Mouse (Mus musculus): ENCODE measurements around the gene Zfand3.

Gene Zfand3

GRCm38 (mm10) chr17:30004203-30005102, at the start of gene Zfand3:
Gene Zfand3 (plus strand): TSS chr17:30004733.
- DNase-seq (ENCODE audit: low read depth, low spot score), result peak; percentile 98

GRCm38 (mm10) chr17:29955880-29956279, 48.7 kb upstream of the Zfand3 start:
- no peak for DNase-seq (ENCODE audit: low read depth, low spot score)

GRCm38 (mm10) chr17:29963730-29964259, 40.7 kb upstream of the Zfand3 start:
- DNase-seq (ENCODE audit: low read depth, low spot score), result no peak

- no peak for DNase-seq (ENCODE audit: low read depth, low spot score)
Observed at GRCm38 (mm10) chr17:29965506-29965905, 39.0 kb upstream of the Zfand3 start.

- no peak for DNase-seq (ENCODE audit: low read depth, low spot score)
Observed at GRCm38 (mm10) chr17:29970037-29970555, 34.4 kb upstream of the Zfand3 start, which contains the start of gene Mdga1. Gene Mdga1 (minus strand): TSS chr17:29970087.

- no peak for DNase-seq (ENCODE audit: low read depth, low spot score)
Observed at GRCm38 (mm10) chr17:29971761-29972432, 32.6 kb upstream of the Zfand3 start.

- DNase-seq (ENCODE audit: low read depth, low spot score), result no peak
Observed at GRCm38 (mm10) chr17:29973226-29973625, 31.3 kb upstream of the Zfand3 start.

- peak; percentile 67 for DNase-seq (ENCODE audit: low read depth, low spot score)
Observed at GRCm38 (mm10) chr17:29975731-29976130, 28.8 kb upstream of the Zfand3 start.

- DNase-seq (ENCODE audit: low read depth, low spot score), result no peak
Observed at GRCm38 (mm10) chr17:29979020-29979419, 25.5 kb upstream of the Zfand3 start.

- peak; percentile 30 for DNase-seq (ENCODE audit: low read depth, low spot score)
Observed at GRCm38 (mm10) chr17:29979841-29980240, 24.7 kb upstream of the Zfand3 start.

- no peak for DNase-seq (ENCODE audit: low read depth, low spot score)
Observed at GRCm38 (mm10) chr17:29981568-29981967, 23.0 kb upstream of the Zfand3 start.

DNA sequence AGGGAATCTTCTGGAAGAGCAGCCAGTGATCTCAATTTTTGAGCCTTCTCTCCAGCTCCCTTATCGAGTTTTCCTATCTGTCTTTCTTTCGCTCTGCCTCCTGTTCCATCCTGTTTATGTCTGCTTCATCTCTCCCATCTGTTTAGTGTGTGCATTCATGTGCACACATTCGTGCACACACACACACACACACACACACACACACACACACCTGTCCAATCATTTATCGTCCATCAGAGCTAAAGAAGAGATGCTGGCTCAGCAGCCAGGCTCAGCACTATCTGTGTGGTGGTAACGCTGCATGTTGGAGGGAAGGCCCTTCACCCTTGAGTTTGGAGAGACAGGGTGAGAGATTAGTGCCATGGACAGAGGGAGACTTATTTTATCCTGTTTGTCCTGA, 21.3 kb upstream of the Zfand3 start:
- no peak for DNase-seq (ENCODE audit: low read depth, low spot score)

- no peak for DNase-seq (ENCODE audit: low read depth, low spot score)
Observed at GRCm38 (mm10) chr17:29984931-29985330, 19.6 kb upstream of the Zfand3 start.

DNA sequence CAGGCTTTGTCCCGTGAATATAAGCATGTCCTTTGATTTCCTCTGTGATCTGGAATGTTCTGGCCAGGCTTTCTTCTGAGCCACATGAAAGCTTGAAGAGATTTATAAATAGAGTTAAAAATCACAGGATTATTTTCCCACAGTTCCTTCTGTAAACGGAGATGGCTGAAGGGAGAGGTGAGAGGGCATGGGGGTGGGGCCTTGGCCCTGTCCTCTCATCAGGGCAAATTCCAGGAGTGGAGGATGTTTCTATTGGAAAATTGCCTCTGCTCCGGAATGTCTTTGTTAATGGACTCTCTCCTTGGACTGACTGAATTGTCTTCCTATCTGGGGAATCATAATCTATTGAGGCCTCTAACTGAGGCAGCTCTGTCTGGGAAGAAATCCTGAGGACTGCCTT, 19.0 kb upstream of the Zfand3 start:
- no peak for DNase-seq (ENCODE audit: low read depth, low spot score)

DNA sequence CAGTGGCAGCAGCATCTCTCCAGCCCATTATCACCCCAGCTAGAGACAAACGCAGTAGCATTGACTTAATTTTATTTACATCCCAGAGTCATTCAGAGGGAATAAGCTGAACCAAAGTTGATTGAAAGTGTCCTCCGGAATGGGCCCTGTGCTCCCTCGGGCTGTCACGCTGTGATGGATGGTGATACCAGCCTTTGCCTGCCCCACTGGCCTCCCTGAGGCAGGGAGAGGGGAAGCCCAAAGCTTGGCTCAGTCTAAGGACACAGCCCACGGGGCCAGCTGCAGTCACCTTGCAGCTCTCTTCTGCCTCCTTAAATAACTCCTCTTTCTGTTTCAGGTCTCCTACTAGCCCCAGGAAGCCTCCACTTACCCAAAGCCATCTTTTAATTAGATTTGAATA, 16.4 kb upstream of the Zfand3 start:
- DNase-seq (ENCODE audit: low read depth, low spot score), result no peak

DNA sequence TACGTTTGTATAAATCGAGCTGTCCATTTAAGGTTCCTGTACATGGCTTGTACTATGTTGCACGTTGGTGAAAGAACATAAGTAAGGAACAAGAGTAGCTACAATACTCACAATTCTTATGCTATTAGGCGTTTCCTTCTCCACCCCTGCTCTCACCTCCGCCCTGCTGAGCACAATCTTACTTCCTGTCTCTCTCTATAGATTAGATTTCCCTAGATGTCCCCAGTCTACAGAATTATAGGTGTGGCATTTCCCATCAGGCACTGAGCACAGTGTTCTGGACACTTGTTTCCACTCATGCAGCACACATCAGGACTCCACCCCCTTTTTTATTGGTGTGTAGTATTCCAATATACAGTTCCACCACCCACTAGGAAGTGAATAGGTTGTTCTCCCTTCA, 14.9 kb upstream of the Zfand3 start:
- DNase-seq (ENCODE audit: low read depth, low spot score), result no peak

GRCm38 (mm10) chr17:29990136-29990535, 14.4 kb upstream of the Zfand3 start:
- no peak for DNase-seq (ENCODE audit: low read depth, low spot score)

DNA sequence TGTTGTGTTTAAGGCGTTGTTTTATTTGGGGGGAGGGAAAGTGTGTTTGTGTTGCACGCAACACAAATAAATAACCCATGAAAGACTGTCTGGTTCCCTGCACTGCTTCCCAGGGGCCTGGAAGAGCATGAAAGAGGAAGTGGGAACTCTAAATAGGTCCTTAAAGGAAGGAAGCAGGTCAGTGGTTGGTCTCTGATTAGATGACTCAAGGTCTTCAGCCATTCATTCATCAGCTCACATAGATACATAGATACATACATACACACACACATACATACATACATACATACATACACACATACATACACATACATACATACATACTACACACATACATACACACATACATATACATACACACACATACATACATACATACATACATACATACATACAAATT, 13.7 kb upstream of the Zfand3 start:
- no peak for DNase-seq (ENCODE audit: low read depth, low spot score)

GRCm38 (mm10) chr17:29993488-29993887, 11.0 kb upstream of the Zfand3 start:
- no peak for DNase-seq (ENCODE audit: low read depth, low spot score)

GRCm38 (mm10) chr17:29994011-29994410, 10.5 kb upstream of the Zfand3 start:
- DNase-seq (ENCODE audit: low read depth, low spot score), result no peak

DNA sequence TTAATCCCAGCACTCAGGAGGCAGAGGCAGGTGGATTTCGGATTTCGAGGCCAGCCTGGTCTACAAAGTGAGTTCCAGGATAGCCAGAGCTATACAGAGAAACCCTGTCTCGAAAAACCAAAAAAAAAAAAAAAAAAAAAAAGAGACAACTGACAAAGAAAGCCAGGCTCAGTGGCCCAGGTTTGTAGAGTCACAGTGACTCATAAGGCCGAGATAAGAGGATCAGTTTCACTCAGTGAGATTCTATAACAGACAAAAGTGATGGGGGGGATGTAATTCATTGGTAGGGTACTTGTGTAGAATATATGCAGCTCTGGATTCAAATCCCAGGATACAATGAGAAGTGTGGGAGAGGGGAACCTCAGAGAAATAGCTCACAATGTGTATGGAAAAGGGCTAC, 10.1 kb upstream of the Zfand3 start:
- DNase-seq (ENCODE audit: low read depth, low spot score), result no peak

- no peak for DNase-seq (ENCODE audit: low read depth, low spot score)
Observed at GRCm38 (mm10) chr17:29995986-29996385, 8.5 kb upstream of the Zfand3 start.
